23 mouse cellular contexts compared by ENCODE assay signal in the genomic region with DNA sequence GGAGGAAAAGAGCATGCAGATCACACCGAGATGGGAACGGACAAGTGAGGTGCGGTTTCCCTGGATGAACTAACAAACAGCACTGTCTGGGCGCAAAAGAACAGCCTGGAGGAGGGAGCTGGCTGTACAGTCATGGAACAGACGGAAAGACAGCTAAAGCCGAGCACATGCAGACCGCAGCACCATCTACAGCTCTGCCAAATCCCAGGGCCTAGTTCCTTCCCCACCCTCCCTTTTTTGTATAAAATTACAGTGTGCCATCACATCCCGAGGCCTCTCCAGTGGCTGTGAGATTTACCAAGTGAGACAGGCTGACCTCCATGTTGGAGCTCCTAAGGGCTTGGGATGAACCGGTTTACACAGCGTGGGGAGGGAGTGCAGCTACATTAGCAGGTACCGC.
A peak's percentile ranks its signal among the peaks of the same experiment; 100 is the strongest.
DNase-seq lines count a peak whose midpoint lies in the region; ATAC-seq lines count a peak whose summit lies in the region.
"Had no signal": no experiment of that assay in that cellular context is flagged by ENCODE, and none has a peak within 500 bp of the region (broad histone marks: within the 10 kb centered on the region; RNA-seq: fewer than 3 reads in every experiment).

No protein-coding gene starts in this region.

- no peaks in the 10 kb centered on the region for H3K9me3 ChIP-seq in forebrain, embryonic 10.5 days
- H3K9me3 ChIP-seq in forebrain, embryonic 16.5 days (ENCODE audit: control insufficient read depth, low read length) = no peaks in the 10 kb centered on the region
- no peaks in the 10 kb centered on the region for H3K9me3 ChIP-seq in lung, embryonic 15.5 days
- H3K9me3 ChIP-seq in embryonic facial prominence, embryonic 15.5 days (replicated peaks) = no peaks in the 10 kb centered on the region
- no peaks in the 10 kb centered on the region for H3K9me3 ChIP-seq in limb, embryonic 15.5 days
- no peaks in the 10 kb centered on the region for H3K9me3 ChIP-seq in intestine, embryonic 16.5 days (ENCODE audit: control insufficient read depth, low read length)
- H3K9me3 ChIP-seq: G1E; hindbrain, embryonic 10.5 days; liver, embryonic 15.5 days; midbrain, embryonic 10.5 days had no signal

- H3K4me2 ChIP-seq in forebrain, embryonic 16.5 days (ENCODE audit: low read length) = no peak overlapping the region
- H3K4me2 ChIP-seq in lung, embryonic 15.5 days = no peak overlapping the region
- no peak overlapping the region for H3K4me2 ChIP-seq in embryonic facial prominence, embryonic 15.5 days (replicated peaks)
- no peak overlapping the region for H3K4me2 ChIP-seq in limb, embryonic 15.5 days
- H3K4me2 ChIP-seq in intestine, embryonic 16.5 days (ENCODE audit: low read depth, low read length) = no peak overlapping the region
- H3K4me2 ChIP-seq: liver, embryonic 15.5 days had no signal

- 83% methylated on average over 11 of the region's 11 CpGs for WGBS in forebrain, embryonic 10.5 days
- 82% methylated on average over 11 of the region's 11 CpGs for WGBS in forebrain, embryonic 16.5 days
- 64% methylated on average over 11 of the region's 11 CpGs for WGBS in lung, embryonic 15.5 days
- WGBS in embryonic facial prominence, embryonic 15.5 days = 32% methylated on average over 11 of the region's 11 CpGs
- WGBS in limb, embryonic 15.5 days = 37% methylated on average over 11 of the region's 11 CpGs
- 76% methylated on average over 11 of the region's 11 CpGs for WGBS in intestine, embryonic 16.5 days

- peak overlapping the region; percentile 51; the same call in 1 of the 2 replicates for H3K27ac ChIP-seq in forebrain, embryonic 10.5 days
- H3K27ac ChIP-seq in forebrain, embryonic 16.5 days (ENCODE audit: low read length) = no peak overlapping the region
- H3K27ac ChIP-seq in lung, embryonic 15.5 days = peak overlapping the region; percentile 75
- peak overlapping the region; percentile 84 for H3K27ac ChIP-seq in embryonic facial prominence, embryonic 15.5 days (replicated peaks)
- peak overlapping the region; percentile 71 for H3K27ac ChIP-seq in limb, embryonic 15.5 days
- H3K27ac ChIP-seq in intestine, embryonic 16.5 days (ENCODE audit: low read length) = no peak overlapping the region
- H3K27ac ChIP-seq: hindbrain, embryonic 10.5 days; liver, embryonic 15.5 days; midbrain, embryonic 10.5 days had no signal

- H3K4me1 ChIP-seq in forebrain, embryonic 10.5 days = peaks cover 19% of the 10 kb centered on the region; the same call in 1 of the 2 replicates
- H3K4me1 ChIP-seq in forebrain, embryonic 16.5 days (replicated peaks; ENCODE audit: control insufficient read depth, insufficient read depth, low read length) = no peaks in the 10 kb centered on the region
- H3K4me1 ChIP-seq in lung, embryonic 15.5 days = peaks cover 48% of the 10 kb centered on the region
- H3K4me1 ChIP-seq in embryonic facial prominence, embryonic 15.5 days = peaks cover 50% of the 10 kb centered on the region
- H3K4me1 ChIP-seq in limb, embryonic 15.5 days = peaks cover 27% of the 10 kb centered on the region
- peaks cover 16% of the 10 kb centered on the region; the same call in 1 of the 2 replicates for H3K4me1 ChIP-seq in intestine, embryonic 16.5 days (ENCODE audit: control insufficient read depth, insufficient read depth, low read length)
- H3K4me1 ChIP-seq: midbrain, embryonic 10.5 days had no signal

- ATAC-seq in forebrain, embryonic 16.5 days = no peak
- no peak for ATAC-seq in lung, embryonic 15.5 days (ENCODE audit: borderline replicate concordance, extremely low read depth, low FRiP score, low TSS enrichment)
- peak; percentile 66; the same call in 1 of the 2 replicates for ATAC-seq in embryonic facial prominence, embryonic 15.5 days (ENCODE audit: insufficient number of reproducible peaks, low FRiP score, low TSS enrichment, low read depth)
- no peak for ATAC-seq in limb, embryonic 15.5 days (ENCODE audit: insufficient number of reproducible peaks, low FRiP score, low TSS enrichment, low read depth)
- no peak for ATAC-seq in intestine, embryonic 16.5 days
- ATAC-seq: activated CD4-positive, CD25-positive, alpha-beta regulatory T cell, adult 4 months had no signal

- H3K4me3 ChIP-seq in forebrain, embryonic 10.5 days = no peak overlapping the region
- no peak overlapping the region for H3K4me3 ChIP-seq in forebrain, embryonic 16.5 days (replicated peaks; ENCODE audit: low read length)
- no peak overlapping the region for H3K4me3 ChIP-seq in lung, embryonic 15.5 days
- H3K4me3 ChIP-seq in embryonic facial prominence, embryonic 15.5 days (replicated peaks) = no peak overlapping the region
- no peak overlapping the region for H3K4me3 ChIP-seq in limb, embryonic 15.5 days
- H3K4me3 ChIP-seq in intestine, embryonic 16.5 days (ENCODE audit: low read length) = no peak overlapping the region
- H3K4me3 ChIP-seq: hindbrain, embryonic 10.5 days; liver, embryonic 15.5 days; midbrain, embryonic 10.5 days had no signal

- H3K27me3 ChIP-seq in forebrain, embryonic 10.5 days (ENCODE audit: poor library complexity, severe bottlenecking) = no peaks in the 10 kb centered on the region
- H3K27me3 ChIP-seq in forebrain, embryonic 16.5 days (replicated peaks; ENCODE audit: control insufficient read depth, insufficient read depth, low read length) = no peaks in the 10 kb centered on the region
- no peaks in the 10 kb centered on the region for H3K27me3 ChIP-seq in lung, embryonic 15.5 days
- H3K27me3 ChIP-seq in embryonic facial prominence, embryonic 15.5 days = no peaks in the 10 kb centered on the region
- H3K27me3 ChIP-seq in limb, embryonic 15.5 days = peaks cover 7% of the 10 kb centered on the region; the same call in 1 of the 2 replicates
- no peaks in the 10 kb centered on the region for H3K27me3 ChIP-seq in intestine, embryonic 16.5 days (replicated peaks; ENCODE audit: control insufficient read depth, insufficient read depth, low read length)
- H3K27me3 ChIP-seq: liver, embryonic 15.5 days had no signal

- no peaks in the 10 kb centered on the region for H3K36me3 ChIP-seq in forebrain, embryonic 10.5 days (replicated peaks)
- no peaks in the 10 kb centered on the region for H3K36me3 ChIP-seq in forebrain, embryonic 16.5 days (ENCODE audit: control insufficient read depth, insufficient read depth)
- no peaks in the 10 kb centered on the region for H3K36me3 ChIP-seq in lung, embryonic 15.5 days
- no peaks in the 10 kb centered on the region for H3K36me3 ChIP-seq in embryonic facial prominence, embryonic 15.5 days
- no peaks in the 10 kb centered on the region for H3K36me3 ChIP-seq in limb, embryonic 15.5 days
- no peaks in the 10 kb centered on the region for H3K36me3 ChIP-seq in intestine, embryonic 16.5 days (ENCODE audit: control insufficient read depth, insufficient read depth, low read length)
- H3K36me3 ChIP-seq: hindbrain, embryonic 10.5 days; liver, embryonic 15.5 days; midbrain, embryonic 10.5 days had no signal

- H3K9ac ChIP-seq in forebrain, embryonic 16.5 days (replicated peaks; ENCODE audit: low read depth, low read length) = no peak overlapping the region
- no peak overlapping the region for H3K9ac ChIP-seq in lung, embryonic 15.5 days
- no peak overlapping the region for H3K9ac ChIP-seq in embryonic facial prominence, embryonic 15.5 days
- no peak overlapping the region for H3K9ac ChIP-seq in limb, embryonic 15.5 days
- H3K9ac ChIP-seq in intestine, embryonic 16.5 days (ENCODE audit: low read depth, low read length) = no peak overlapping the region
- H3K9ac ChIP-seq: liver, embryonic 15.5 days had no signal

- no peak for DNase-seq in forebrain, embryonic 10.5 days (ENCODE audit: extremely low spot score, low spot score)
- no peak for DNase-seq in lung, adult 18-20 months
- no peak for DNase-seq in adrenal gland, postnatal 10 days
- DNase-seq: adrenal gland, postnatal 14 days; cerebellum, adult 18-20 months; cerebellum, postnatal 36 days; gastrocnemius, postnatal 25 days; kidney, adult 2 months; kidney, postnatal 10 days; left cerebral cortex, postnatal 4 days; lung, postnatal 4 days; right cerebral cortex, postnatal 4 days; thymus, postnatal 36 days had no signal

Comparison
In these comparisons a context has a peak if more than half of its experiments do, and no peak if none do; other contexts are left out.
1. H3K27ac ChIP-seq: peak in forebrain, embryonic 10.5 days (single experiment), lung, embryonic 15.5 days (single experiment), embryonic facial prominence, embryonic 15.5 days (single experiment) and limb, embryonic 15.5 days (single experiment); none in forebrain, embryonic 16.5 days (single experiment) and intestine, embryonic 16.5 days (single experiment).